Mouse (Mus musculus) cortical plate, adult 2 months (tissue): ENCODE measurements around the gene Gm10840.

Source experiments
- CTCF ChIP-seq: fragments of 200-500 bp; IDR thresholded peaks from 2 replicates; pipeline ENCODE4 v1.5.1; 2011; ENCODE audit warnings: mild to moderate bottlenecking, control low read depth, low read length; ENCODE audit not compliant: insufficient read depth; ENCODE audit errors: extremely low read depth
- POLR2A ChIP-seq: fragments of 200-500 bp; IDR thresholded peaks from 2 replicates; pipeline ENCODE4 v1.6.1; 2011; ENCODE audit warnings: mild to moderate bottlenecking, low read length, control low read depth; ENCODE audit not compliant: insufficient read depth; ENCODE audit errors: extremely low read depth

GRCm38 (mm10) chr11:106178036-106178782, 17.6 kb downstream of the Gm10840 start:
- TF ChIP-seq CTCF (no peak), POLR2A (no peak)
